In genomic region chr10:120208015-120208414, GRCm38 (mm10) we compare ENCODE assay signal across 14 mouse cellular contexts. TPM values are rescaled to one million over a fixed set of nuclear protein-coding genes. Genes with fewer than 3 reads are reported as not detected.
A peak's percentile ranks its signal among the peaks of the same experiment; 100 is the strongest.
DNase-seq lines count a peak whose midpoint lies in the region; ATAC-seq and TF ChIP-seq lines count a peak whose summit lies in the region.
"Had no signal": no experiment of that assay in that cellular context is flagged by ENCODE, and none has a peak within 500 bp of the region (broad histone marks: within the 10 kb centered on the region; RNA-seq: fewer than 3 reads in every experiment).

No protein-coding gene starts in this region.

- no peak for DNase-seq in liver, adult 2 months (ENCODE audit: extremely low read depth, low read depth, low spot score)
- no peak for DNase-seq in liver, embryonic 11.5 days (ENCODE audit: low spot score)
- no peak for DNase-seq in CH12.LX (ENCODE audit: extremely low read depth)
- DNase-seq in thymus, postnatal 25 days, result no peak
- no peak for DNase-seq in layer of hippocampus, adult 2 months (ENCODE audit: low spot score in 2 of 2)

- H3K36me3 ChIP-seq in erythroblast, embryonic 14.5 days (ENCODE audit: control insufficient read depth), result peaks cover 9% of the 10 kb centered on the region
- no peaks in the 10 kb centered on the region for H3K36me3 ChIP-seq in liver, adult 2 months (ENCODE audit: control insufficient read depth, insufficient read depth, low read length)
- no peaks in the 10 kb centered on the region for H3K36me3 ChIP-seq in liver, embryonic 11.5 days (ENCODE audit: control insufficient read depth, insufficient read depth, low read length)
- H3K36me3 ChIP-seq in CH12.LX (replicated peaks in 1 of 2; ENCODE audit: control insufficient read depth in 1 of 2, insufficient read depth in 1 of 2, low read length in 1 of 2), result peaks cover 3 to 22% of the 10 kb centered on the region in 2 experiments
- no peaks in the 10 kb centered on the region for H3K36me3 ChIP-seq in liver, embryonic 16.5 days (ENCODE audit: control insufficient read depth, insufficient read depth)
- H3K36me3 ChIP-seq: embryonic facial prominence, embryonic 15.5 days; forebrain, embryonic 15.5 days; midbrain, embryonic 13.5 days had no signal

- peaks cover 24% of the 10 kb centered on the region for H3K4me1 ChIP-seq in erythroblast, embryonic 14.5 days (ENCODE audit: control insufficient read depth)
- peaks cover 5% of the 10 kb centered on the region for H3K4me1 ChIP-seq in liver, adult 2 months (ENCODE audit: control insufficient read depth, insufficient read depth, low read length)
- H3K4me1 ChIP-seq in liver, embryonic 11.5 days (replicated peaks; ENCODE audit: control insufficient read depth, insufficient read depth, low read length), result peaks cover 8% of the 10 kb centered on the region; the same call in 1 of the 2 replicates
- peaks cover 3 to 5% of the 10 kb centered on the region in 2 experiments; a peak in 2 of 4 replicates for H3K4me1 ChIP-seq in CH12.LX (ENCODE audit: control insufficient read depth in 1 of 2, insufficient read depth in 2 of 2)
- peaks cover 7% of the 10 kb centered on the region for H3K4me1 ChIP-seq in liver, embryonic 16.5 days (ENCODE audit: control insufficient read depth, low read depth, low read length)

- no peak overlapping the region for H3K27ac ChIP-seq in liver, adult 2 months (replicated peaks; ENCODE audit: insufficient read depth, low read depth, low read length)
- no peak overlapping the region for H3K27ac ChIP-seq in liver, embryonic 11.5 days (ENCODE audit: low read depth, low read length)
- H3K27ac ChIP-seq in CH12.LX (ENCODE audit: insufficient read depth, low read depth), result no peak overlapping the region
- H3K27ac ChIP-seq in liver, embryonic 16.5 days (ENCODE audit: low read length), result no peak overlapping the region
- H3K27ac ChIP-seq in layer of hippocampus, adult 2 months, result no peak overlapping the region
- H3K27ac ChIP-seq: embryonic facial prominence, embryonic 15.5 days; midbrain, embryonic 13.5 days; stomach, embryonic 15.5 days had no signal

- no peak; the same call in 1 of the 2 replicates for TF ChIP-seq EP300 in CH12.LX (IDR thresholded peaks at IDR 0.05; ENCODE audit: low read length)

- TF ChIP-seq RAD21 in CH12.LX (IDR thresholded peaks at IDR 0.05; ENCODE audit: low read depth, low read length), result no peak

- no peak overlapping the region for H3K4me2 ChIP-seq in liver, embryonic 11.5 days
- H3K4me2 ChIP-seq in CH12.LX (ENCODE audit: insufficient read depth, low read depth, poor library complexity, severe bottlenecking), result peak overlapping the region; percentile 92
- H3K4me2 ChIP-seq in liver, embryonic 16.5 days (ENCODE audit: low read depth, low read length), result peak overlapping the region; percentile 73

- no peak for ATAC-seq in erythroblast, adult 5-6 weeks (replicated peaks; ENCODE audit: low FRiP score, poor library complexity, severe bottlenecking)
- no peak for ATAC-seq in liver, embryonic 11.5 days (replicated peaks; ENCODE audit: low FRiP score)
- ATAC-seq in liver, embryonic 16.5 days (ENCODE audit: low read depth), result no peak

- no peak for TF ChIP-seq POLR2A in liver, adult 2 months (IDR thresholded peaks at IDR 0.05; ENCODE audit: extremely low read depth, insufficient read depth, low read length)
- no peak for TF ChIP-seq POLR2A in CH12.LX (IDR thresholded peaks at IDR 0.05; ENCODE audit: low read depth, low read length)

- dilution Hi-C loops in CH12.LX (cut with MboI; ENCODE audit: extremely low pct_ligation_motif_present, extremely low pct_unique_long_range_greater_than_20kb, low sequenced_read_pairs), result no loop called here

- peaks cover under 1% of the 10 kb centered on the region; the same call in 1 of the 2 replicates for H3K27me3 ChIP-seq in erythroblast, embryonic 14.5 days (ENCODE audit: control insufficient read depth)
- H3K27me3 ChIP-seq in liver, adult 2 months (ENCODE audit: control insufficient read depth, insufficient read depth, low read length), result no peaks in the 10 kb centered on the region
- no peaks in the 10 kb centered on the region for H3K27me3 ChIP-seq in liver, embryonic 11.5 days (replicated peaks; ENCODE audit: control insufficient read depth, insufficient read depth, low read length)
- peaks cover 4% of the 10 kb centered on the region for H3K27me3 ChIP-seq in CH12.LX (replicated peaks)
- no peaks in the 10 kb centered on the region for H3K27me3 ChIP-seq in liver, embryonic 16.5 days (ENCODE audit: control insufficient read depth, insufficient read depth, low read depth, low read length)
- H3K27me3 ChIP-seq: embryonic facial prominence, embryonic 15.5 days; forebrain, embryonic 15.5 days; stomach, embryonic 15.5 days had no signal

- peak overlapping the region; percentile 89 for H3K4me3 ChIP-seq in erythroblast, embryonic 14.5 days (replicated peaks)
- H3K4me3 ChIP-seq in liver, adult 2 months (ENCODE audit: insufficient read depth, low read depth, low read length), result peak overlapping the region; percentile 24; the same call in 1 of the 2 replicates
- no peak overlapping the region for H3K4me3 ChIP-seq in liver, embryonic 11.5 days (ENCODE audit: low read depth, low read length)
- H3K4me3 ChIP-seq in CH12.LX (replicated peaks in 1 of 3; ENCODE audit: low read depth in 2 of 3, low read length in 2 of 3, poor library complexity in 1 of 3), result peak overlapping the region; percentile 72 to 100 (median 97)
- no peak overlapping the region; the same call in 1 of the 2 replicates for H3K4me3 ChIP-seq in liver, embryonic 16.5 days (ENCODE audit: low read depth, low read length)
- no peak overlapping the region for H3K4me3 ChIP-seq in layer of hippocampus, adult 2 months

- in situ Hi-C loops in CH12.LX (cut with MboI; ENCODE audit: low pct_ligation_motif_present, low pct_unique_long_range_greater_than_20kb, low sequenced_read_pairs), result no loop called here

- no peak for TF ChIP-seq CTCF in liver, adult 2 months (IDR thresholded peaks at IDR 0.05; ENCODE audit: low read depth, low read length)
- no peak for TF ChIP-seq CTCF in CH12.LX (conservative IDR thresholded peaks at IDR 0.05 in 1 of 2, IDR thresholded peaks at IDR 0.05 in 1 of 2; ENCODE audit: low read depth in 2 of 2, low read length in 2 of 2)
- no peak for TF ChIP-seq CTCF in layer of hippocampus, adult 2 months (conservative IDR thresholded peaks at IDR 0.05)

- WGBS in liver, adult 2 months, result 81% methylated on average over 8 of the region's 8 CpGs
- 73% methylated on average over 8 of the region's 8 CpGs for WGBS in liver, embryonic 11.5 days
- WGBS in liver, embryonic 16.5 days (ENCODE audit: insufficient replicate concordance), result 60% methylated on average over 8 of the region's 8 CpGs

- no peak overlapping the region for H3K9ac ChIP-seq in liver, adult 2 months (ENCODE audit: low read depth, low read length)
- H3K9ac ChIP-seq in liver, embryonic 11.5 days (ENCODE audit: low read depth, low read length), result no peak overlapping the region
- peak overlapping the region; percentile 97 for H3K9ac ChIP-seq in CH12.LX (ENCODE audit: insufficient read depth, low read depth)
- no peak overlapping the region for H3K9ac ChIP-seq in liver, embryonic 16.5 days (ENCODE audit: low read depth, low read length)

- H3K79me2 ChIP-seq in liver, adult 2 months (ENCODE audit: control insufficient read depth, insufficient read depth, low read length), result peaks cover 16% of the 10 kb centered on the region; the same call in 1 of the 2 replicates
- H3K79me2 ChIP-seq in CH12.LX (replicated peaks; ENCODE audit: control insufficient read depth, extremely low read depth, insufficient read depth, poor library complexity, severe bottlenecking), result peaks cover 33% of the 10 kb centered on the region

- 0 out of 2 replicates have a peak, but pooled peaks cover 3% of the 10 kb centered on the region for H3K9me3 ChIP-seq in erythroblast, embryonic 14.5 days (ENCODE audit: control insufficient read depth, low read length)
- no peaks in the 10 kb centered on the region for H3K9me3 ChIP-seq in liver, embryonic 11.5 days (ENCODE audit: control insufficient read depth, low read length)
- peaks cover 4% of the 10 kb centered on the region for H3K9me3 ChIP-seq in CH12.LX (replicated peaks; ENCODE audit: low read length)
- H3K9me3 ChIP-seq in liver, embryonic 16.5 days (replicated peaks; ENCODE audit: control insufficient read depth, low read length), result no peaks in the 10 kb centered on the region
- H3K9me3 ChIP-seq: embryonic facial prominence, embryonic 15.5 days; forebrain, embryonic 15.5 days; hindbrain, embryonic 13.5 days; stomach, embryonic 15.5 days had no signal

RNA-seq across cellular contexts. Expression of gene Irak3, which starts 6.1 kb away (rescaled TPM):
- polyA plus RNA-seq in erythroblast, embryonic 14.5 days (2012), result 0.03 TPM in 1 of 2 replicates, not detected in the other
- 17.3 and 37.1 TPM in 2 replicates for total RNA-seq in erythroblast, adult 5-6 weeks (2015; ENCODE audit: low replicate concordance)
- 5.7 and 9.2 TPM in 2 replicates for total RNA-seq in erythroblast, adult 5-6 weeks (2017; ENCODE audit: low replicate concordance)
- total RNA-seq in liver, adult 2 months (2014; rRNA removed), result 0.60 and 1.1 TPM in 2 replicates
- polyA plus RNA-seq in liver, adult 2 months (2012; rRNA removed), result 0.32 and 0.49 TPM in 2 replicates
- 0.57 and 0.67 TPM in 2 replicates for polyA plus RNA-seq in liver, embryonic 11.5 days (2014; fragmentation: Nextera tagmentation; extraction: Ambion mirVana)
- total RNA-seq in CH12.LX (2012; rRNA removed), result 2.1 and 3.1 TPM in 2 replicates
- total RNA-seq in CH12.LX (2014; rRNA removed), result 0.50 TPM in 2 replicates
- 0.65 and 1.1 TPM in 2 replicates for polyA plus RNA-seq in CH12.LX (2012; ENCODE audit: insufficient read length, low read depth)
- 1.6 and 1.8 TPM in 2 replicates for polyA plus RNA-seq in liver, embryonic 16.5 days (2015; fragmentation: Nextera tagmentation; extraction: Ambion mirVana)
- total RNA-seq in layer of hippocampus, adult 2 months (2021), result under 1 TPM; 0.49 to 0.61 TPM
- total RNA-seq: MEL had no signal

RNA-seq across cellular contexts. Expression of gene Tmbim4, which starts 6.6 kb away (rescaled TPM):
- 4.8 and 4.9 TPM in 2 replicates for polyA plus RNA-seq in erythroblast, embryonic 14.5 days (2012)
- total RNA-seq in erythroblast, adult 5-6 weeks (2015; ENCODE audit: low replicate concordance), result 53.4 and 61.2 TPM in 2 replicates
- total RNA-seq in erythroblast, adult 5-6 weeks (2017; ENCODE audit: low replicate concordance), result 48.5 and 53.2 TPM in 2 replicates
- 97.6 and 115 TPM in 2 replicates for total RNA-seq in liver, adult 2 months (2014; rRNA removed)
- 324 and 346 TPM in 2 replicates for polyA plus RNA-seq in liver, adult 2 months (2012; rRNA removed)
- 111 and 114 TPM in 2 replicates for polyA plus RNA-seq in liver, embryonic 11.5 days (2014; fragmentation: Nextera tagmentation; extraction: Ambion mirVana)
- total RNA-seq in CH12.LX (2012; rRNA removed) (83.6 and 97.8 TPM in 2 replicates), CH12.LX (2014; rRNA removed) (112 and 121 TPM in 2 replicates)
- polyA plus RNA-seq in CH12.LX (2012; ENCODE audit: insufficient read length, low read depth), result 104 and 113 TPM in 2 replicates
- 75.4 and 81.2 TPM in 2 replicates for polyA plus RNA-seq in liver, embryonic 16.5 days (2015; fragmentation: Nextera tagmentation; extraction: Ambion mirVana)
- total RNA-seq in layer of hippocampus, adult 2 months (2021), result 10 to 100 TPM; 55.6 to 59.0 TPM

RNA-seq across cellular contexts. Expression of gene Llph, which starts 18.9 kb away (rescaled TPM):
- polyA plus RNA-seq in erythroblast, embryonic 14.5 days (2012), result 4.3 and 4.5 TPM in 2 replicates
- 14.8 and 17.6 TPM in 2 replicates for total RNA-seq in erythroblast, adult 5-6 weeks (2015; ENCODE audit: low replicate concordance)
- total RNA-seq in erythroblast, adult 5-6 weeks (2017; ENCODE audit: low replicate concordance), result 15.8 and 27.3 TPM in 2 replicates
- 10.5 and 15.2 TPM in 2 replicates for total RNA-seq in liver, adult 2 months (2014; rRNA removed)
- 4.0 and 4.9 TPM in 2 replicates for polyA plus RNA-seq in liver, adult 2 months (2012; rRNA removed)
- polyA plus RNA-seq in liver, embryonic 11.5 days (2014; fragmentation: Nextera tagmentation; extraction: Ambion mirVana), result 86.5 and 92.3 TPM in 2 replicates
- 75.9 and 82.0 TPM in 2 replicates for total RNA-seq in CH12.LX (2012; rRNA removed)
- 103 and 118 TPM in 2 replicates for total RNA-seq in CH12.LX (2014; rRNA removed)
- 237 and 276 TPM in 2 replicates for polyA plus RNA-seq in CH12.LX (2012; ENCODE audit: insufficient read length, low read depth)
- polyA plus RNA-seq in liver, embryonic 16.5 days (2015; fragmentation: Nextera tagmentation; extraction: Ambion mirVana), result 19.2 and 21.9 TPM in 2 replicates
- 10 to 100 TPM; 15.0 to 16.1 TPM for total RNA-seq in layer of hippocampus, adult 2 months (2021)

Comparison
In these comparisons a context has a peak if more than half of its experiments do, and no peak if none do; other contexts are left out.
1. H3K4me3 ChIP-seq: peak in erythroblast, embryonic 14.5 days (single experiment), liver, adult 2 months (single experiment) and CH12.LX (3 of 3); none in liver, embryonic 11.5 days (single experiment), liver, embryonic 16.5 days (single experiment) and layer of hippocampus, adult 2 months (single experiment).
2. RNA of gene Tmbim4, which starts 6.6 kb away (polyA plus RNA-seq): 324 to 346 TPM in liver, adult 2 months, 111 to 114 TPM in liver, embryonic 11.5 days, 104 to 113 TPM in CH12.LX and 75.4 to 81.2 TPM in liver, embryonic 16.5 days; 4.8 to 4.9 TPM in erythroblast, embryonic 14.5 days; every median in the first group is over 10 times any median in the second.